Mouse (Mus musculus): ENCODE measurements around the gene Mxd1.

Gene Mxd1

DNA sequence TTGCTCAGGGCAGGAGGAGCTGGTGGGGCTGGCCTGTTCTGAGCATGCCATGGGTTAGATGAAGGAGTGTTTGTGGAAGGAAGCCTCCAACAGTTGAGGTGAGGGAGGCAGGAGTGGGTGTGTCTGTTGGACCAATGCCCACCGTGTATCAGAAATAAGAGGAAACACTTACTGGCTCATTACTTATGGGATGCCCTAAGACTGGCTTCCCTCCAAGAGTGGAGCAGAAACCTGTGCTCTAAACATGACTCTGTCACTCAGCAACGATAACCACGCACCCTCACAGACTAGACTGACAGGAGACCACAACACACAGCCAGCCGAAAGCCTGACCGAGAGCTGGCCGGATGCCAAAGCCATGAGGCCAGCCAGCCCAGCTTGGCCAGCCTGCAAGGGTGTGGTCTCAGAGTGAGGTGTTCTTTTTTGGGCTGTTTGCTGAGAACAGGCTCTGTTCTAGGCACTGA, 69.0 kb downstream of the Mxd1 start:
- no peak for DNase-seq (ENCODE audit: low read depth, low spot score)

DNA sequence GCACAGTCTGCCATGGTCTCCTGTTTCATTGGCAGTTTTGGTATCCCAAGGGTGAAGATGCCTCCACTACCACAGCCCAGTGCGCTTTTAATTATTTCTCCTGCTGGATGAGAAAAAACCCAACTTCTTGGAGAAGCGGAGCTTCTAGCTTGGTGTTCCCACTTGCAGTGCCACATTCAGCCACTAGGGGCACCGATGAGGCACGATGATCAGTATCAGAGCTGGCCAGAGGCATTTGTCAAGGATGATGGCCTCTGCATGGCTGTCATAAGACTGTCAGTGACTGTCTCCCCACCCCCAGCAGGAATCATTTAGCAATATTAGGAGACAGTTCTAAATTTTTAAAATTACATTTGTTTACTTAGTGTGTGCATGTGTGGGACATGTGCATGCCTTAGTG, 69.8 kb downstream of the Mxd1 start:
- DNase-seq (ENCODE audit: low read depth, low spot score), result peak; percentile 81

DNA sequence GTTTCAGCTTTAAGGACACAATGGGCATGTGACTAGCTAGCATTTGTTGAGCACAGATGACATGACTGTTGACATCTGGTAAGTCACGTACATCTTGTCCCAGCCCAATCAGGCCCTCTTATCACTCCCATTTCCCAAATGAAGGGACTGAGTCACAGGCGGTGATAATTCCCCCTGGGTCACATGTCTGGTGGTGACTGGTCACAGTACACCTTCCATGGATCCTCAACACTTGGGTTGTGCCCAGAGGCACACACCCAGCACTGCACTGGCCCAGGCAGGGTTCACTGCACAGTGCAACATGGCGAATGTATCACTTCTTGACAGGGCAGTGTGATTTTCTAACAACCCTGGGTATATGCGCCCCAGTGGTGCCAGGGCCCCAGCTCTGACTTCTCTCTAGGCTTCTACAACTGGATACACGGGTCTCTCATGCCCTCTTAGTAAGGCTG, 70.2 kb downstream of the Mxd1 start:
- no peak for DNase-seq (ENCODE audit: low read depth, low spot score)

Data from ZHBTc4 (cell line).